Mouse (Mus musculus): ENCODE data around the gene Nos2. TPM values are rescaled to one million over a fixed set of nuclear protein-coding genes. Genes with fewer than 3 reads are reported as not detected.

Gene Nos2
- polyA plus RNA-seq, 1 experiment, result 0.38 TPM

GRCm38 (mm10) chr11:78919745-78920144 lies 842 bp upstream of the Nos2 start:
- Histone ChIP-seq H3K4me3 (no peak overlapping the region), H3K27me3 (ENCODE audit: control insufficient read depth, insufficient read depth, insufficient read length) (peaks cover 12% of the 10 kb centered on the region), H3K36me3 (ENCODE audit: control insufficient read depth, insufficient read depth) (no peaks in the 10 kb centered on the region), H3K79me2 (ENCODE audit: control insufficient read depth, insufficient read depth) (no peaks in the 10 kb centered on the region), H3ac (ENCODE audit: control insufficient read depth, insufficient read length) (no peak overlapping the region), H3K4me2 (ENCODE audit: low read depth) (peak overlapping the region; percentile 58)
- no peak for TF ChIP-seq MAX (IDR thresholded peaks at IDR 0.05; ENCODE audit: low read depth)
- TF ChIP-seq MYOD1 (IDR thresholded peaks at IDR 0.05; ENCODE audit: control insufficient read depth in 1 of 3, insufficient read length in 2 of 3, low read depth in 2 of 3), result no peak
- no peak for TF ChIP-seq POLR2AphosphoS2 (IDR thresholded peaks at IDR 0.05; ENCODE audit: insufficient read length, low read depth)
- no peak for TF ChIP-seq CEBPB (IDR thresholded peaks at IDR 0.05; ENCODE audit: insufficient read depth, poor library complexity, severe bottlenecking)

GRCm38 (mm10) chr11:78922678-78923407 lies 2.3 kb downstream of the Nos2 start:
- Histone ChIP-seq H3K27me3 (ENCODE audit: control insufficient read depth, insufficient read depth, insufficient read length) (peaks cover 34% of the 10 kb centered on the region), H3ac (ENCODE audit: control insufficient read depth, insufficient read length) (no peak overlapping the region), H3K36me3 (ENCODE audit: control insufficient read depth, insufficient read depth) (no peaks in the 10 kb centered on the region), H3K4me2 (ENCODE audit: low read depth) (no peak overlapping the region), H3K4me3 (no peak overlapping the region), H3K79me2 (ENCODE audit: control insufficient read depth, insufficient read depth) (no peaks in the 10 kb centered on the region)
- TF ChIP-seq MYOD1 (IDR thresholded peaks at IDR 0.05; ENCODE audit: control insufficient read depth in 1 of 3, insufficient read length in 2 of 3, low read depth in 2 of 3) (no peak), CEBPB (IDR thresholded peaks at IDR 0.05; ENCODE audit: insufficient read depth, poor library complexity, severe bottlenecking) (no peak), REST (IDR thresholded peaks at IDR 0.05; ENCODE audit: insufficient read depth, insufficient read length) (no peak), TCF12 (IDR thresholded peaks at IDR 0.05; ENCODE audit: insufficient read depth, poor library complexity, severe bottlenecking) (no peak), POLR2AphosphoS2 (IDR thresholded peaks at IDR 0.05; ENCODE audit: insufficient read length, low read depth) (no peak), USF1 (IDR thresholded peaks at IDR 0.05; ENCODE audit: low read depth) (no peak), MYOG (IDR thresholded peaks at IDR 0.05; ENCODE audit: control insufficient read depth in 1 of 3, insufficient read depth in 1 of 3, insufficient read length in 2 of 3, low read depth in 2 of 3) (no peak), E2F4 (IDR thresholded peaks at IDR 0.05; ENCODE audit: insufficient read depth) (no peak), MAX (IDR thresholded peaks at IDR 0.05; ENCODE audit: low read depth) (no peak)

GRCm38 (mm10) chr11:78924111-78924510 lies 3.5 kb downstream of the Nos2 start:
- Histone ChIP-seq H3ac (ENCODE audit: control insufficient read depth, insufficient read length) (no peak overlapping the region), H3K27me3 (ENCODE audit: control insufficient read depth, insufficient read depth, insufficient read length) (peaks cover 34% of the 10 kb centered on the region), H3K36me3 (ENCODE audit: control insufficient read depth, insufficient read depth) (no peaks in the 10 kb centered on the region), H3K79me2 (ENCODE audit: control insufficient read depth, insufficient read depth) (no peaks in the 10 kb centered on the region), H3K4me3 (no peak overlapping the region), H3K4me2 (ENCODE audit: low read depth) (no peak overlapping the region)
- no peak for TF ChIP-seq TCF3 (IDR thresholded peaks at IDR 0.05; ENCODE audit: insufficient read length, low read depth)
- TF ChIP-seq POLR2AphosphoS2 (IDR thresholded peaks at IDR 0.05; ENCODE audit: insufficient read length, low read depth), result no peak
- no peak for TF ChIP-seq MYOD1 (IDR thresholded peaks at IDR 0.05; ENCODE audit: control insufficient read depth in 1 of 3, insufficient read length in 2 of 3, low read depth in 2 of 3)

GRCm38 (mm10) chr11:78924916-78925315 lies 4.3 kb downstream of the Nos2 start:
- Histone ChIP-seq H3K79me2 (ENCODE audit: control insufficient read depth, insufficient read depth) (no peaks in the 10 kb centered on the region), H3ac (ENCODE audit: control insufficient read depth, insufficient read length) (no peak overlapping the region), H3K4me3 (no peak overlapping the region), H3K36me3 (ENCODE audit: control insufficient read depth, insufficient read depth) (no peaks in the 10 kb centered on the region), H3K4me2 (ENCODE audit: low read depth) (peak overlapping the region; percentile 42), H3K27me3 (ENCODE audit: control insufficient read depth, insufficient read depth, insufficient read length) (peaks cover 34% of the 10 kb centered on the region)
- no peak for TF ChIP-seq REST (IDR thresholded peaks at IDR 0.05; ENCODE audit: insufficient read depth, insufficient read length)
- no peak for TF ChIP-seq TCF3 (IDR thresholded peaks at IDR 0.05; ENCODE audit: insufficient read length, low read depth)
- no peak for TF ChIP-seq CEBPB (IDR thresholded peaks at IDR 0.05; ENCODE audit: insufficient read depth, poor library complexity, severe bottlenecking)
- no peak for TF ChIP-seq USF1 (IDR thresholded peaks at IDR 0.05; ENCODE audit: low read depth)
- TF ChIP-seq MYOG (IDR thresholded peaks at IDR 0.05; ENCODE audit: control insufficient read depth in 1 of 3, insufficient read depth in 1 of 3, insufficient read length in 2 of 3, low read depth in 2 of 3), result no peak
- TF ChIP-seq POLR2A (IDR thresholded peaks at IDR 0.05; ENCODE audit: insufficient read length, low read depth), result no peak
- no peak for TF ChIP-seq SRF (IDR thresholded peaks at IDR 0.05; ENCODE audit: control insufficient read depth, insufficient read length, low read depth)
- TF ChIP-seq POLR2AphosphoS2 (IDR thresholded peaks at IDR 0.05; ENCODE audit: insufficient read length, low read depth), result no peak
- no peak for TF ChIP-seq E2F4 (IDR thresholded peaks at IDR 0.05; ENCODE audit: insufficient read depth)
- TF ChIP-seq TCF12 (IDR thresholded peaks at IDR 0.05; ENCODE audit: insufficient read depth, poor library complexity, severe bottlenecking), result no peak

GRCm38 (mm10) chr11:78929345-78929744 lies 8.8 kb downstream of the Nos2 start:
- Histone ChIP-seq H3K4me2 (ENCODE audit: low read depth) (no peak overlapping the region), H3K4me3 (no peak overlapping the region), H3ac (ENCODE audit: control insufficient read depth, insufficient read length) (no peak overlapping the region), H3K36me3 (ENCODE audit: control insufficient read depth, insufficient read depth) (no peaks in the 10 kb centered on the region), H3K79me2 (ENCODE audit: control insufficient read depth, insufficient read depth) (no peaks in the 10 kb centered on the region), H3K27me3 (ENCODE audit: control insufficient read depth, insufficient read depth, insufficient read length) (peaks cover 29% of the 10 kb centered on the region)
- TF ChIP-seq POLR2AphosphoS2 (IDR thresholded peaks at IDR 0.05; ENCODE audit: insufficient read length, low read depth), result no peak
- no peak for TF ChIP-seq TCF3 (IDR thresholded peaks at IDR 0.05; ENCODE audit: insufficient read length, low read depth)
- TF ChIP-seq TCF12 (IDR thresholded peaks at IDR 0.05; ENCODE audit: insufficient read depth, poor library complexity, severe bottlenecking), result no peak
- TF ChIP-seq POLR2A (IDR thresholded peaks at IDR 0.05; ENCODE audit: insufficient read length, low read depth), result no peak
- TF ChIP-seq USF1 (IDR thresholded peaks at IDR 0.05; ENCODE audit: low read depth), result no peak
- TF ChIP-seq MYOG (IDR thresholded peaks at IDR 0.05; ENCODE audit: control insufficient read depth in 1 of 3, insufficient read depth in 1 of 3, insufficient read length in 2 of 3, low read depth in 2 of 3), result no peak
- no peak for TF ChIP-seq CEBPB (IDR thresholded peaks at IDR 0.05; ENCODE audit: insufficient read depth, poor library complexity, severe bottlenecking)
